Mouse (Mus musculus) olfactory bulb, adult 2 months (tissue): ENCODE data around the gene Zfp773.

Experiments
- CTCF ChIP-seq: fragments of 200-500 bp; IDR thresholded peaks from 2 replicates; pipeline ENCODE4 v1.5.1; 2012; ENCODE audit warnings: low read depth, mild to moderate bottlenecking, low read length, moderate library complexity; ENCODE audit not compliant: insufficient read depth
- POLR2A ChIP-seq: fragments of 200-500 bp; IDR thresholded peaks from 2 replicates; pipeline ENCODE4 v1.6.1; 2012; ENCODE audit warnings: mild to moderate bottlenecking, low read depth, low read length, moderate library complexity; ENCODE audit not compliant: insufficient read depth

DNA sequence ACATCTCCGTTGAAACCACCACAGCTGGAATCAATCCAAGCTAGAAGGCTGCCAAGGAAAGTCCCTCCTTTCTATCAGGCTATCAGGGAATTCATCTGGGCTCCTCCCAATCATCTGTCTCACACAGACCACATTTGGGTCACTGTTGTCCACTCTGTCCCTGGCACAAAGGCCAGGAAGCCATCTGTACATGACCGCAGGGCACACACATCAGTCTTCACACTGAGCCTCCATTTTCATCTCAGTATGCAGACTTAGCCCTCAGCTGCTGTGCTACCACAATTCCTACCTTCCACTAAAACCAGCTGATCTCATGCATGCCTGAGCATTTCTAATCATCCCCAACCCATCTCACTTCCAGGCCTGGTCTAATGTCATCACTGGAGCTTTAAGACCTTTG, 18.1 kb downstream of the Zfp773 start:
- TF ChIP-seq CTCF: no peak
- no peak for TF ChIP-seq POLR2A
